Mouse (Mus musculus) liver, embryonic 14.5 days (tissue): ENCODE measurements at regions not wholly inside any gene's neighbourhood (a gene's known extent, or its start where the extent isn't known, plus 50 kb on each side); places are given as distances from the start of the nearest gene placed in this dataset.

Experiments
- ATAC-seq: fragments of 200-750 bp; cut with Nextera tagmentation; 2 replicates; pipeline ENCODE4 v1.8.0; 2017; ENCODE audit warnings: moderate number of reproducible peaks, mild to moderate bottlenecking, moderate library complexity; ENCODE audit not compliant: insufficient read depth
- DNase-seq, 3 experiments: peaks; one replicate each; pipeline ENCODE4 v3.0.0-alpha.2; 2012 to 2013; ENCODE audit warnings: low read depth in 3 of 3, low spot score in 3 of 3
- H3K27ac ChIP-seq: fragments of 300-500 bp; sonication (generic); 2 replicates; pipeline ENCODE4 v1.5.1; 2014; ENCODE audit warnings: moderate library complexity, mild to moderate bottlenecking, control low read depth, inconsistent platforms
- H3K27me3 ChIP-seq: fragments of 300-500 bp; sonication (generic); 2 replicates; pipeline ENCODE4 v1.6.1; 2014; ENCODE audit warnings: mild to moderate bottlenecking, low read length, moderate library complexity; ENCODE audit not compliant: control insufficient read depth, insufficient read depth
- H3K36me3 ChIP-seq: fragments of 300-500 bp; sonication (generic); replicated peaks from 2 replicates; pipeline ENCODE4 v1.6.1; 2014; ENCODE audit warnings: low read depth; ENCODE audit not compliant: control insufficient read depth, insufficient read depth
- H3K4me1 ChIP-seq, 2 experiments: fragments of 200-500 bp in 1 of 2; fragments of 300-500 bp in 1 of 2; sonication (generic) in 1 of 2; replicated peaks; 2 replicates each; pipeline ENCODE4 v1.6.1; 2012 to 2014; ENCODE audit warnings: antibody characterized with exemption in 1 of 2, inconsistent platforms in 1 of 2, low read length in 1 of 2; ENCODE audit not compliant: control insufficient read depth in 2 of 2, insufficient read depth in 2 of 2
- H3K4me2 ChIP-seq: fragments of 300-500 bp; sonication (generic); 2 replicates; pipeline ENCODE4 v1.6.1; 2014; ENCODE audit warnings: low read depth, mild to moderate bottlenecking, control low read depth, moderate library complexity
- H3K4me3 ChIP-seq, 2 experiments: fragments of 200-500 bp in 1 of 2; fragments of 300-500 bp in 1 of 2; sonication (generic) in 1 of 2; 2 replicates each; pipeline ENCODE4 v1.5.1; 2012 to 2014; ENCODE audit warnings: low read depth in 2 of 2, low read length in 2 of 2, mild to moderate bottlenecking in 2 of 2, control low read depth in 1 of 2, inconsistent platforms in 1 of 2, moderate library complexity in 1 of 2; ENCODE audit not compliant: insufficient read depth in 1 of 2
- H3K9ac ChIP-seq: fragments of 300-500 bp; sonication (generic); replicated peaks from 2 replicates; pipeline ENCODE4 v1.6.1; 2014; ENCODE audit warnings: mild to moderate bottlenecking, control low read depth, moderate library complexity
- H3K9me3 ChIP-seq: fragments of 300-500 bp; sonication (generic); 2 replicates; pipeline ENCODE4 v1.6.1; 2016; ENCODE audit warnings: low read length, mixed read lengths; ENCODE audit not compliant: control insufficient read depth
- CTCF ChIP-seq: IDR thresholded peaks from 2 replicates; pipeline ENCODE4 v1.5.1; 2016; ENCODE audit warnings: antibody characterized with exemption, low read depth, control low read depth
- EP300 ChIP-seq: IDR thresholded peaks from 2 replicates; pipeline ENCODE4 v1.6.1; 2016; ENCODE audit warnings: antibody characterized with exemption, low read depth
- WGBS: fragments of 180-500 bp; shearing (Covaris S2); extraction: QIAGEN DNeasy Blood & Tissue Kit; methylation state at CpG from one replicate; pipeline ENCODE4 v1.1.7; 2014; ENCODE audit not compliant: insufficient replicate concordance; 5-methylcytosine and 5-hydroxymethylcytosine counted together

DNA sequence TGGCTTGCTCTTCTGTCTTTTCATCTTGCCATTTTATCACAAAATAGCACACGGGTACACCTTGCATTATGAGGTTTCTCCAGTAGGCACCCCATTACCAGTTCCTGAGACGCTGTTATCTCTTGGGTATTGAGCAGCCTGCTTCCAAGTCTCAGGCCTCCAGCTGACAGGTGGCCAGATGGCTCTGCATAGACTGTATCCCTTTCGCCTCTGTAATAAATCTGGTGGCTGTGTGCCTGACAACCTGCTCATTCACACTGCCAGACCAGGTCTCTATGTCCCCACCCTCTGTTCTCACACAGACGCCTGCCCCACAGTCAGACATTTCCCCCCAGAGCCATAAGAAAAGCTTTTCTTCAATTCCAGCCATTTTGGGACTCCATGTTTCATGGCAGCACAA, 66.3 kb upstream of the Nckap5 start:
- H3K27me3 ChIP-seq: no peaks in the 10 kb centered on the region
- WGBS: 51% methylated on average over 4 of the region's 4 CpGs
- H3K9me3 ChIP-seq: no peaks in the 10 kb centered on the region
- no peak overlapping the region for H3K4me2 ChIP-seq
- ATAC-seq (no peak), DNase-seq (no peak)
- no peak overlapping the region for H3K27ac ChIP-seq
- TF ChIP-seq CTCF (no peak), EP300 (no peak)
- H3K9ac ChIP-seq: no peak overlapping the region
- no peaks in the 10 kb centered on the region for H3K36me3 ChIP-seq
- no peaks in the 10 kb centered on the region for H3K4me1 ChIP-seq
- H3K4me3 ChIP-seq: no peak overlapping the region

GRCm38 (mm10) chr1:126880801-126881200, 50.2 kb upstream of the Nckap5 start:
- ATAC-seq: no peak
- Histone ChIP-seq H3K9ac (no peak overlapping the region), H3K36me3 (no peaks in the 10 kb centered on the region), H3K9me3 (no peaks in the 10 kb centered on the region), H3K27me3 (no peaks in the 10 kb centered on the region), H3K4me2 (no peak overlapping the region), H3K4me1 (no peaks in the 10 kb centered on the region), H3K4me3 (no peak overlapping the region), H3K27ac (no peak overlapping the region)
- TF ChIP-seq EP300 (no peak), CTCF (no peak)
- no peak for DNase-seq
- WGBS: 64% methylated on average over 3 of the region's 3 CpGs
